Mouse (Mus musculus): ENCODE data around the gene Ppp1r15a.
"Not testable (repeated sequence)": the region's sequence is repeated elsewhere in the genome, so short reads cannot be mapped to it uniquely, and the experiment has no call there.

Ppp1r15a gene

DNA sequence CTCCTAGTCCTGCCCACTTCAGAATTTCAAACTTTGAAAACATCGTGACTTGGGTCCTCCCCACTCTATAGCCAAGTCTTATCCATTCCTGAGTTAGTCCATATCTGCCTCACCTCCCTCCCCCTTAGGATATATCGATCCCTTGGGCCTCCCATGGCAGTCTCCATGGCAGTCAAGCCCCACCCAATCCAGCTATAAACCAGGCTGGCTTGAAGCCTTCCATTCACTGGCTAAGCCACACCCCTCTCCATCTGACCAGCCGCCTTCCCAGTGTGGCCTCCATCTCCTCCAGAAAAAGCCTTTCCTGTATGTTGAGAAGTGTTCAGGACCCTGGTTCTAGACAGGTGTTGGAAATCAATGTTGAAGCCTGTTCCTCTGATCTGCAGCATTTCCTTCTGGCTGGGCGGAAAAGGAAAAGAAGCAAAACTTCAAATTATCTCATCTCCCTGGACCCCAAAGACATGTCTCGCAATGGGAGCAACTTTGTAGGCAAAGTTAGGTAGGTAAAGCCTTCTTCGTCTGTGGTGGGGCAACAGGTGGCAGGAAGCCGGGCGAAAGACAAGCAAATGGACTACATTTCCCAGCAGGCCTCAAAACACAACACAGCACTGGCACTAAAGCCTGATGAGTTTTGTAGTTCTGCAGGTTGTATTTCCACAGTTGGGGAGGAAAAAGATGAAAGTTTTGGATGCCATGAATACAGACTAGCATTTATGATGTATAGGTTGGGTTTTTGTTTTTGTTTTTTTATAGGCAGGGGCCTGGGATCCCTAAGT, 6.5 kb downstream of the Ppp1r15a start:
- DNase-seq (ENCODE audit: low spot score in 2 of 2): peak in 1 of 2 experiments; percentile 60

DNA sequence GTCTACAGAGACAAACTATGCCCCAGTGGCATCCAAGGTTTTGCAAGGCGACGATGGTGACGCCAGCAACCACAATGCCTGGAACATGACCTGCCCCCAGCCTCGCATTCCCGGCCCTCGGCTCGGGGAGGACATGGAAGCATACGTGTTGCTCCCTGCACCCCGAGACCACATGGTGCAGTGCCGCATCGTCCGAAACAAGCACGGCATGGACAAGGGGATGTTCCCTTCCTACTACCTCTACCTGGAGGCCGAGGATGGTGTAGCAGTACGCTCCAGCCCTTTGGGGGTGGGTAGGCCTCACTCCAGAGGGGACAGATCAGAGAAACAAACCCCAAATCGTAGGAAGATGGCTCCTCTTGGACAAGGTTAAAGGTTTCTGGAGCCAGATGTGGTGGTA, 7.5 kb downstream of the Ppp1r15a start:
- no peak for DNase-seq (ENCODE audit: low spot score in 2 of 2)

DNA sequence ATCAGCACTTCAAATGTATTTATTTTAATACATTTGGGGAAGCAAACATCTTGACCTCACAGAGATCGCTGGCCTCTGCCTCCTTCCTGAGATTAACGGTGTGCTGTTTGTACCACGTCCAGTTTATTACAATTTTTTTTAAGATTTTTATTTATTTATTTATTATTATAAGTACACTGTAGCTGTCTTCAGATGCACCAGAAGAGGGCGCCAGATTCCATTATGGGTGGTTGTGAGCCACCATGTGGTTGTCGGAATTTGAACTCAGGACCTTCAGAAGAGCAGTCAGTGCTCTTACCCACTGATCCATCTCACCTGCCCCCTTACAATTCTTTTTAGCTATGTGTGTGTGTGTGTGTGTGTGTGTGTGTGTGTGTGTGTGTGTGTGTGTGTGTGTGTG, 9.2 kb downstream of the Ppp1r15a start:
- not testable (repeated sequence) for DNase-seq (ENCODE audit: low spot score in 2 of 2)

DNA sequence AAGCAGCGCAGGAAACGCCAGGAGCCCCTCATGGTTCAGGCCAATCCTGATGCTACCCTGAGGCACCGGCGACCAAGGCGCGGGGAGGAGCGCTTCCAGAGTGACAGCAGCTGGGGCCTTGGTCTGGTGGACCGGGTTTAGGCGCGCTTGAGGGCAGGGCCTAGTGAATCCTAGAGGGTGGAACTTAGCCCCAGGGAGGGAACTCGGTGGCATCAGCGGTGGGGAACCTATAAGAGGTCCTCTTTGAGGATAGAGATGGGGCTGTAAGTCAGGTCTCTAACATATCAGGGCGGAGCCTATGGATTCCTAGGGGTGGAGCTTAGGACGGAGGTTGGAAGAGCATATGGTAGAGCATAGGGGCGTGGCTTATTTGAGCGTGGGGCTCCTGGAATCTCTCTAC, 10.6 kb downstream of the Ppp1r15a start:
- peak in 1 of 2 experiments; percentile 18 for DNase-seq (ENCODE audit: low spot score in 2 of 2)

DNA sequence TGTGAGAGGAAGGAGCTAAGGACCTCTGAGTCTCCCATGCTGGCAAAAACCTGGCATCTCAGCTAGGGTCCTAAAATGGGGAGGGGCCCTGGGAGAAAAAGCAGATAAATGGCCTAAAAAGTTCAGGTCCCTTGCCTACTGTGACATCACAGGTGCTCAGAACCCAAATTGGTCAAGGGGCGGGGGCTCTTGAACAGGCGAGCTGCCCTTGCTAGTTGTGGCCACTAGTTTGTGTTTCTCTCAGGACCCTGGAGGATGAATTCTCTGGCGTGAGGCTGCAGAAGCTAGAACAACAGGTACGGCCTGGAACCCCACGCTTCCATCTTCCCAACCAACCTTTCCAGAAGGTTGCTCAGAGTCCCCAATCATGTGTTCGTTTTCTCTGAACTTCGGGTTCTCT, 11.7 kb downstream of the Ppp1r15a start:
- DNase-seq (ENCODE audit: low spot score in 2 of 2): no peak

DNA sequence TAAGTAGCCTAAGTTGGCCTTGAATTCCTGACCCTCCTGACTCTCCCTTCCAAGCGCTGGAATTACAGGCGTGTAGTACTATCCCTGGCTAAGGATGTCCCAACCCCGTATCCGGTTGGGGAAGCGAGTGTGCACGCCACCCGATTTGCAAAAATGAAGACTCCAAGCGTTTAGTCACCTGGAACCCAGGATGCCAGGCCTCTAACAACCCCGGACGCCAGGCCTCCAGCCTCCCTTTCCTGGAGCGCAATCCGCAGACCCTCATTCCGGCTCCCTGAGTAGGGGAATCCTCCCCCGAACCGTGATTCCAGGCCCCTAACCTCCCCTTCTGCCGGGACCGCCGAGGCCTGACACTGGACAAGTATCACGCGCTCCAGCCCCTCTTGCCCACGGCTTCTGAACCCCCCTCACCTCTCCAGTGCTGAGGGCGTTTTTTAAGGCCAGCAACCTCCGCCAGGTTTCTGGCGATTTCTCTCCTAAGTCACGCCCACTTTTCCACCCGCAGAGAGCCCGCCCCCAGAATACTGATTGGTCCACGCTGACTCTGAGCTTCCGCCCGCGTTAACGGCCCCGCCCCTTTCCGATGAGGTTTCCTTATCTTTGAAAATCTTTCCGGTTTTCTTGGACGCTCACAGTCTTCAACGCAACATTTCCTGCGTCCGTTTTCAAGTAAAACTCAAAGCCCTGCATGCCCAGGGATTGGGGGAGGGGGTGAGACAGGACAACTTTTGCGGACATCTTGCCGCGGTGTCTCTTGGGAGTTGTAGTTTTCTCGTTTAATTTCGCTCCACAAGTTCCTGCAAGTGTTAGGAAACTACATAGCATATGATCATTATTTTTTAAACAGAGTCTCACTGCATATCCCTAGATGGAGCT, 15.9 kb downstream of the Ppp1r15a start, which contains the start of gene Nucb1:
Nucb1 (minus strand) TSS at position 495 of the 876 bp plus-strand sequence.
- peak; percentile 87 to 91 for DNase-seq (ENCODE audit: low spot score in 2 of 2)

DNA sequence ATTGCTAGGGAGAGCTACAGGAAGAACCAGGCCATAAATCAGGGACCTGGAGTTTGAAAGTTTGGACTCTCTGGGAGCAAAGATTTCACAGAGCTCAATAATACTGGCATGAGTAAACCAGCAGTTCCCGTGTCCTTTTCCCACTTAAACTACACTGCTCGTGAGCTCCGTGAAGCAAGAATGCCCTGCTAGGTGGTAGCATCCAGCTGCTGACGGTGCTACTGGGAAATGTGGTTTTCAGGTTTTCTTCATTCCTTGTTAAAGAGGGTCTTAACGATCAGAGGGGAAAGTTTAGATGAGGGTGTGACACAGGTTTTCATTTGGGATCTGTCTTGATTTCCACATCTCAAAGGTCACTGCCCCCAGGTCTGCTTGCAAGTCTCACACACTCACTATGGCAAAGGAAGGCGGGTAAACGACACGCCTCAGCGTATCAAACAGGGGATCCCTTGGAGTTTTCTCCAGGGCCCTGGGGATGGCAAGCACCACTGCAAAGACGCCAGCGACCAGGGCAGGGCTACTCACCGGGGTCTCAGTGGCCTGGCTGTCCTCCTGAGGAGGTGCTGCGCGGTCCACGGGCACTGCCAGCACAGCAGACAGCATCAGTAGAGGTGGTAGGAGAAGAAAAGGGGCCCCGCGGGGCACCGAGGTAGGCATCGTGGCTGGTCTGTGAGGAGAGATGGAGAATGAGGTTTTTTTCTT, 16.7 kb downstream of the Ppp1r15a start:
- peak in 1 of 2 experiments; percentile 9 for DNase-seq (ENCODE audit: low spot score in 2 of 2)

DNA sequence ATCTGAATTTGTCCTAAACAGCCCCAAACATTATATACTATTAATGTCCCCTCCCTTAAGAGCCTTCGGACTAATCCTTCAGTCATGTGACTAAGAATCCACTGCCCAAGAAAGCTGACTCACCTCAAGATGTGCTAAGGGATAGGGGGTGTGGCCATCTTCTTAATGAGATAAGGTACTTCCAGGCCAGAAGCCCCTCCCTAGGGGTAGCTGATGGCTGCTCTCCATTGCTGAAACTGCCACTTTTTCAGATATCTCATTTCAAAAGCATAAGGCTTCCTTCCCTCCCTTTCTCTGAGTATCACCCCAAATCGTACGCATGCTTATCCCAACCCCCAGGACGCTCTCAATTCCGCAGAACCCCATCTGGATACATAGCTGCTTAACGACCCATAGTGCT, 17.5 kb downstream of the Ppp1r15a start:
- DNase-seq (ENCODE audit: low spot score in 2 of 2): no peak

DNA sequence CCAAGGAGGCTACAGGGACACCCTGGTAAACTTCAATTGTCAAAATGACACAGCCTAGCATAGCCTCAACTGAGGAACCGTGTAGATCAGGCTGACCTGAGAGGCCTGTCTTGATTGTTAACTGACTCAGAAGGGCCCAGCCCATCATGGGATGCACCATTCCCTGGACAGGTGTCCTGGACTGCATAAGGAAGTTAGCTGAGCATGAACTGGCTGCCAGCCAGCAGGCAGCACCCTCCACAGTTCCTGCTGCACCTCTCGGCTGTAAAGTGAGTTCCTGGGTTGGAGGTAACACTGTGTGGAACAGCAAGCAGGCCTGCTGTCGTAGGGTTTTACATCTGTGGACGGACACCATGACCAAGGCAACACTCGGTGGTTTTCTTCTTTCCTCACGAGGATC, 18.5 kb downstream of the Ppp1r15a start:
- no peak for DNase-seq (ENCODE audit: low spot score in 2 of 2)

DNA sequence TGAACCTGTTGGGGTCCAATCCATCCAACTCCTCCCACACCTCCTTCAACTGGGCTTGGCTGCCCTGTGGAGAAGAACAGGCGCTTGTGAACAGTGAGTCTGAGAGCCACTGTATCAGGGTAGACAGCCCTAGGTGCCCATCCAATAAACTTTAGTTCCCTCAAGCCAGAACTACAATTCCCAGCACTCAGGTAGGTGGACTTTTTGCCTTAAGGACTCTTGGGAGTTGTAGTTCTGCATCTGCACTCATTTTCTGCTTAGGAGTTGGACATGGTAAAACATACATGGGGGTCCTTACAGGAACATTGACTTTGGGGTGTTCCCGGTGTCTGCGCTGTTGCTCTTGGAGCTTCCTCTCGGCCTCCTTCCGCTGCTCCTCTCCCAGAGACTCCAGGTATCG, 27.6 kb downstream of the Ppp1r15a start:
- no peak for DNase-seq (ENCODE audit: low spot score in 2 of 2)

DNA sequence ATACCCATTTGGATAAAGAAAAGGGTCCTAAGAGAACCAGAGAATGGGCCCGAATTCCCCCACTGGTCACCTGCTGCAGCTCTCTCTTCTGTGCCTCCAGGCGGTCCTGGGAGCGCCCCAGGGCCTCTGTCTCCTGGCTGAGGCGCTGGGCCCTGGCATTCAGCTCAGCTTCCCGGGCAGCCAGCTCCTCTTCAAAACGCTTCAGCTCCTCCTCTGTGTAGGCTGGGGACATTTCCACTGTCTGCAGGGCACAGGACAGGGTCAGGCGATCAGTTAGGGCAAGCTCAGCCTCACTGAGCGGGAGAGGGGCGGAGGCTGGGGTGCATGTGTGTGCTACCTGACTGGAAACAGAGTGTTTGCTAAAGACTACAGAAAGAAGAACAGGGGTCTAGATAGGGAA, 31.5 kb downstream of the Ppp1r15a start:
- DNase-seq (ENCODE audit: low spot score in 2 of 2): no peak

DNA sequence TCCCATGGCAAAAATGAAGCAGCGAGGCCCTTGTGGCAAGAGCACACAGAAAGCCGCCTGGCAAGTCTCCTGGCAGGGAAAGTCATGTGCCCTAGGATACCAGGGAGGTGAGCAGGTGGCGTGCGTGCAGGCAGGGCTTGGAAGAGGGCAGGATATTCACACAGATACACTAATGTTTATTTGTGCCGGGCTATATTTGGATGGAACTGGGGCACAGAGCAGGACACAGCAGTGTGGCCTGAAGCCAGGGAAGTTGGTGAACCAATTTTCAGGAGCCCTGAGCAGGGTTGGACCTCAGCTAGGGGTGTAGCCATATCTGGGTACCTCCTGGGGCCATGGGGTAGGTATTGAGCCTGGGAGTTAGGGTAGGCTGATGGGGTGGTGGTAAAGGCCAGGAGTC, 33.1 kb downstream of the Ppp1r15a start:
- no peak for DNase-seq (ENCODE audit: low spot score in 2 of 2)

DNA sequence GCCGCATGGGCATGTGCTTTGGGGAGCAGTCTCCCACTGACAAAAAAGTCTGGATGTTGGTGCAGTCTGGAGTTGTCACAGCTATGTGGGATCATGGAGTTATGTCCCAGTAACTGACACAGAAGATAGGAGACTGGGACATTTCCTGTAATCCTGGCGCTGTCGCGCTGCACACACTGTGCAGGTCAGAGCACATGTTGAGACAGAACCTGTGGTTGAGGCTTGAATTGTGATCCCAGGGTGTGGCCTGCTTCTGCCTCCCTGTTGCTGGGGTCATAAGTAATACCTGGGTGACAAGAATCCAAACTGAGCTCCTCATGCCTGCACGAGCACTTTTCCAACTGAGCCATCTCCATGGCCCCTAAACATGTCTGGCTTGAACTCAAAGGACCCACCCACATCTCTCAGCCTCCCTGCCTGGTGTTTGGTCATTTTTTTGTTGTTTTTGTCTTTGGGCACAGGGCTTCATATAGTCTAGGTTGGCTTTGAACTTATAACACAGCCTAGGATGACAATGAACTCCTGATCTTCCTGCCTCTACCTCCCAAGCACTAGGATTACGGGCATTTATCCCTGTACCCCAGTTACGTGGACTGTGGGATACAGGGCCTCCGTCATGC, 33.7 kb downstream of the Ppp1r15a start:
- DNase-seq (ENCODE audit: low spot score in 2 of 2): no peak

DNA sequence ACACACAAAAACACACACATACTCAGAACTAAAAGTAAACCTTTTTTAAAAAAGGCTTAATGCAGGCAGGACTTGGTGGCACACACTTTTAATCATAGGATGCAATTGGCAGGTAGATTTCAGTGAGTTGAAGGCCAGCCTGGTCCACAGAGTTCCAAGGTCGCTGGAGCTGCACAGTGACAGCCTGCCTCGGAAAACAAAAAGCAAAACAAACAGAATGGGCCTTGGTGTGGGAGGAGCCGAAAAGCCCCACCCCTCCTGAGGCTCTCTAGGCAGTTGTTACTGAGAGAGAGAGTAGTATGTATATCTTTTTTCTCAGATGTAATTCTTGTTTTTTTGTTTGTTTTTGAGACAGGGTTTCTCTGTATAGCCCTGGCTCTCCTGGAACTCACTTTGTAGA, 34.8 kb downstream of the Ppp1r15a start:
- no peak for DNase-seq (ENCODE audit: low spot score in 2 of 2)

DNA sequence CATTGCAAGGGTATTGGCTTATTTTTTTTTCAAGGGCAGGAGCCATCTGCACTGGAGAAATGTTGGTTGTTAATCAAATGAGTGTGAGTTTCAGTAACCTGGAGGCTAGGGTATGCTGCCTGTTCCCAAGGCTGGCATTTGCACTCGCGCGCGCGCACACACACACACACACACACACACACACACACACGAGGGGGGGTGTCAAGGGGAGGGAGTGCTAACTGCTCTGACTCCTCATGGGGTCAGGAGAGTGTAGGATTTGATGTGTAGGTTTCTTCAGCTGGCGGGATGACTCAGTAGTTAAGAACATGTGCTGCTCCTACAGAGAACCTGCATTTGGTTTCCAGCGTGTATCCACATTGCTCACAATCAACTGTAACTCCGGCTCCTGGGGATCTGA, 35.2 kb downstream of the Ppp1r15a start:
- DNase-seq (ENCODE audit: low spot score in 2 of 2): no peak

DNA sequence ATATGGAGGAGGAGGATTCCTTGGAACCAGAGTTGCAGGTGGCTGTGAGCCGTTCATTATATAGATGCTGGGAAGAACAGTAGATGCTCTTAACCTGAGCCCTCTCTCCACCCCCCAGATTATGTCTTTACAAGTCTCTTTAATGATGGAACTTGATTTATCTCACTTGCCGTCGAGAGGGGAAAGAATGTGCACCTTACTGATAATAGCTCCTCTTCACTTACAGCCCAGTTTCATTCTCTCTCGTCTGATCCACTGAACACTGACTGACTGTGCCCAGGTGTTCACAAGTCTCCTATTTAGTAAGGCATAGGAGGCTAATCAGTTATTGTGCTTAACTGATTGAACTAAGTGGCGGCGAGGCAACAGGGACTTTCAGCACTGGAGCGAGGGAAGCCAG, 36.5 kb downstream of the Ppp1r15a start:
- DNase-seq (ENCODE audit: low spot score in 2 of 2): no peak

DNA sequence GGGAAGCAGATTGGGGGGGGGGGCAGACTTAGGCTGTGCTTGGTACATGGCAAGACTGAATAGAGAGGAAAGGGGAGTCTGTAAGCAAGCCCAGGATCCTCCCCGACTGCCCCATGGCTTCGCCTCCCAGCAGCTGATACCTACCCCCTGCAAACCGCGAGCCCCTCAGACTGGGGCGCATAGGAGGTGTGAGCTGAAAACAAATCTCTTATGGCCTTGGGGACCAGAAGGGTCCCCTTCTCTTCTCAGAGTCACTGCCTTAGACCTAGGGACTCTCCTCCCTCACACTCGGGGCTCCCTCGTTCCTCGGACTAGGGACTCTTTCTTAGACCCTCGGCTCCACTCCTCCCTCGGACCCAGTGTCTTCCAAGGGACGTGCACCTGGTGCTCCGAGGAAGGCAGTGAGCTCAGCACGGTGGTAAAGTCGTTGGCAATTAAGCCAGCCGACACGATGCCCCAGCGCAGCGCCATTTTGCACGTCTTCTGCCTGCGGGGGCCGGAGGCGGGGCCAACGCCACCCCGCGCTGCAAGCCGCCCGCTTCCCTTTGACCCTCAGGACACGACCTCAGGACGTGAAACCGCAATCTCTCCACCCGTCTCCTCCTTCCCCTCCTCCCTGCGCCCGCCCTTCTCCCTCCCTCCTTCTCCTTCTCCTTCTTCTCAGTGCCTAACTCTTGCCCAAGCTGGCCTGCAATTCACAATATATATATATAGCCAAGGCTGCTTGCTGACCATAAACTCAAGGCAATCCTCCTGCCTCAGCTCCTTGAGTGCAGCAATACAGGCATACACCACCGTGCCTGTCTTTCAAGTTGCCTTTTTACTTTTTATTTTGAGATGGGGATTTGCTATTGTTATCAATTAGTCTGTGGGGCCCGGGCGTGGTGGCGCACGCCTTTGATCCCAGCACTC, 37.5 kb downstream of the Ppp1r15a start, which contains the start of gene Dhdh:
Dhdh (minus strand) TSS at position 513 of the 912 bp plus-strand sequence.
- DNase-seq (ENCODE audit: low spot score in 2 of 2): peak in 1 of 2 experiments; percentile 23

DNA sequence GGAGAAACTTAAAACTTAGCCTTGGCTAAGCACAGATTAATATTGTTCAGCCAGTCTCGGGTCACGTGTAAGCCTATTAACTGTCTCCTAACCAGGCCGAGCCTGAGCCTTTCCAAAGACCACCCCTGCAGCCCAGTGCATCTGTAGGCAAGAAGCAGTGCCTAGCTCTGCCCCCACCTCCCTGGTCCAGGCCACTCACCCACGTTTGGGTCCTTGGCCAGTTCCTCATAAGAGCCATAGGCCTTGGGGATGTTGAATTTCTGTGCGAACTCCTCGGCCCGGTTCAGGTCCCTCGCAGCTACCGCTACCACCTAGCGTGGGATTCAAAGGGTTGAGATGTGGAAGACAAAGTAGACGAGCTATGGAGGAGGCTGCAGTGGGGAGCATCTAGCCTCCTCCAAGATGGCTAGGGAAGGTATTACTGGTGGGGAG, 38.2 kb downstream of the Ppp1r15a start:
- no peak for DNase-seq (ENCODE audit: low spot score in 2 of 2)

DNA sequence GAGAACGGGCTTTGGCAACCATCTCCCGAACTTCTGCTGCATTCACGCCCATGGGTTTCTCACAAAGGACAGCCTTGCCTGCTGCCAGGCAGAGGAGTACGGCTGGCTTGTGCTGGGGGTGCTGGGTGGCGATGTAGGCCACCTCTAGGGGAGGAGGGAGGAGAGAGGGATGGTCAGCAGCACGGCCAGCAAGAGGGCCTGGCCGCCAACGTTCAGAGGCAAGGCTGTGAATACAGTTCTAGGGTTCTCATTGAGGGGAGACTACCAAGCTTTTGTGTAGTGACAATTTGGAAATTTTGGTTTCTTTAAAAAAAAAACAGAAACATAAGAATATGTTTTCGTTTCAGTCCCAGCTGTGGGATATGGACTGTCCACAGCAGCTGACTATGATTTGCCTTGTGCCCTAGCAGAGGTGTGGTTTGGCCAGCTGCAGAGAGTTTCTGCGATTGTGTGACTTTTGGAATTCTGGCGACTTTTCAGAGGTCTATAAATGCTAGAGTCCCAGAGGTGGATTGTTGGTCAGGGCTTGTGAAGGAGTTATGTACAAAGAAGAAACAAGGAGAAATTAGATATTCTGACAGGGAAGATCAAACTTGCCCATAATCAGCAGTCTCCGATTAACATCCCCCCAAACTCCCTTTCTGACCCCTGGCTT, 39.2 kb downstream of the Ppp1r15a start, which contains the start of gene Gm45808:
Gm45808 (minus strand) TSS at position 51 of the 655 bp plus-strand sequence.
- no peak for DNase-seq (ENCODE audit: low spot score in 2 of 2)

DNA sequence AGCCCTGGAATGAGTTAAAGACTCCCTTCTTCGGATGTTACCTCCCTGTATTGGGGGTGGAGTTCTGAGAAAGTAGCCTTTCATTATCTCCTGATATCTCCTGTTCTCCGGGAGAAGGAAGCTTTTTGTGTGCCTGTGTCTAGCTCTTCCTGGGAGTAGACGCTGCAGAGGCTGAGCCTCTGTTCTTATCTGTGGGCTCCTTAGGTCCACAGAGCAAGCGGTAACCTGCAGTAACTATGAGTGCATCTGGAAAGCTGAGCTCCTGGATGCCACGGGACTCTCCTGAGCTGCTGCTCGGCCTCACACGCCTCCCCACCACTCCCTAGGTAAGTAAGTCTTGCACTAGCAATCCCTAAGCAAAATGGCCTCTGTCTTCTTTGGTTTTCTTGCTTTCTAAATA, 39.9 kb downstream of the Ppp1r15a start:
- no peak for DNase-seq (ENCODE audit: low spot score in 2 of 2)
